Mouse (Mus musculus): Measurements from ENCODE around the gene Sptb. TPM values are rescaled to one million over a fixed set of nuclear protein-coding genes. Genes with fewer than 3 reads are reported as not detected.

The Sptb gene
- total RNA-seq, 1 experiment from 2014 or later, result 0.76 TPM

- ATAC-seq (replicated peaks; ENCODE audit: insufficient number of reproducible peaks, low FRiP score, low TSS enrichment, poor library complexity, severe bottlenecking), result no peak
These were observed 123.0 kb downstream of the Sptb start for GRCm38 (mm10) chr12:76587357-76587756.

GRCm38 (mm10) chr12:76585028-76585427 lies 125.3 kb downstream of the Sptb start:
- ATAC-seq (replicated peaks; ENCODE audit: insufficient number of reproducible peaks, low FRiP score, low TSS enrichment, poor library complexity, severe bottlenecking), result no peak

GRCm38 (mm10) chr12:76583454-76583853 lies 126.9 kb downstream of the Sptb start:
- ATAC-seq (replicated peaks; ENCODE audit: insufficient number of reproducible peaks, low FRiP score, low TSS enrichment, poor library complexity, severe bottlenecking), result no peak

GRCm38 (mm10) chr12:76582841-76583240 lies 127.5 kb downstream of the Sptb start:
- no peak; the same call in 1 of the 2 replicates for ATAC-seq (replicated peaks; ENCODE audit: insufficient number of reproducible peaks, low FRiP score, low TSS enrichment, poor library complexity, severe bottlenecking)

GRCm38 (mm10) chr12:76582139-76582538 lies 128.2 kb downstream of the Sptb start:
- ATAC-seq (replicated peaks; ENCODE audit: insufficient number of reproducible peaks, low FRiP score, low TSS enrichment, poor library complexity, severe bottlenecking), result no peak

- ATAC-seq (replicated peaks; ENCODE audit: insufficient number of reproducible peaks, low FRiP score, low TSS enrichment, poor library complexity, severe bottlenecking), result no peak
These were observed 130.5 kb downstream of the Sptb start for GRCm38 (mm10) chr12:76579806-76580205.

- ATAC-seq (replicated peaks; ENCODE audit: insufficient number of reproducible peaks, low FRiP score, low TSS enrichment, poor library complexity, severe bottlenecking), result no peak
These were observed 131.9 kb downstream of the Sptb start for GRCm38 (mm10) chr12:76578465-76578864.

GRCm38 (mm10) chr12:76577858-76578257 lies 132.5 kb downstream of the Sptb start:
- ATAC-seq (replicated peaks; ENCODE audit: insufficient number of reproducible peaks, low FRiP score, low TSS enrichment, poor library complexity, severe bottlenecking), result no peak

GRCm38 (mm10) chr12:76576806-76577205 lies 133.5 kb downstream of the Sptb start:
- no peak for ATAC-seq (replicated peaks; ENCODE audit: insufficient number of reproducible peaks, low FRiP score, low TSS enrichment, poor library complexity, severe bottlenecking)

GRCm38 (mm10) chr12:76576061-76576460 lies 134.3 kb downstream of the Sptb start:
- ATAC-seq (replicated peaks; ENCODE audit: insufficient number of reproducible peaks, low FRiP score, low TSS enrichment, poor library complexity, severe bottlenecking), result no peak

- no peak for ATAC-seq (replicated peaks; ENCODE audit: insufficient number of reproducible peaks, low FRiP score, low TSS enrichment, poor library complexity, severe bottlenecking)
These were observed 135.5 kb downstream of the Sptb start for GRCm38 (mm10) chr12:76574815-76575214.

GRCm38 (mm10) chr12:76573381-76573780 lies 137.0 kb downstream of the Sptb start:
- no peak for ATAC-seq (replicated peaks; ENCODE audit: insufficient number of reproducible peaks, low FRiP score, low TSS enrichment, poor library complexity, severe bottlenecking)

- ATAC-seq (replicated peaks; ENCODE audit: insufficient number of reproducible peaks, low FRiP score, low TSS enrichment, poor library complexity, severe bottlenecking), result no peak
These were observed 137.8 kb downstream of the Sptb start for GRCm38 (mm10) chr12:76572261-76573251.

- no peak for ATAC-seq (replicated peaks; ENCODE audit: insufficient number of reproducible peaks, low FRiP score, low TSS enrichment, poor library complexity, severe bottlenecking)
These were observed 139.1 kb downstream of the Sptb start for GRCm38 (mm10) chr12:76571266-76571665.

GRCm38 (mm10) chr12:76570221-76570940 lies 140.0 kb downstream of the Sptb start:
- no peak for ATAC-seq (replicated peaks; ENCODE audit: insufficient number of reproducible peaks, low FRiP score, low TSS enrichment, poor library complexity, severe bottlenecking)

- no peak for ATAC-seq (replicated peaks; ENCODE audit: insufficient number of reproducible peaks, low FRiP score, low TSS enrichment, poor library complexity, severe bottlenecking)
These were observed 144.1 kb downstream of the Sptb start for GRCm38 (mm10) chr12:76566284-76566683.

- no peak for ATAC-seq (replicated peaks; ENCODE audit: insufficient number of reproducible peaks, low FRiP score, low TSS enrichment, poor library complexity, severe bottlenecking)
These were observed 148.2 kb downstream of the Sptb start for GRCm38 (mm10) chr12:76562196-76562595.

GRCm38 (mm10) chr12:76558206-76558605 lies 152.1 kb downstream of the Sptb start:
- no peak for ATAC-seq (replicated peaks; ENCODE audit: insufficient number of reproducible peaks, low FRiP score, low TSS enrichment, poor library complexity, severe bottlenecking)

GRCm38 (mm10) chr12:76556745-76557389 lies 153.5 kb downstream of the Sptb start:
- no peak for ATAC-seq (replicated peaks; ENCODE audit: insufficient number of reproducible peaks, low FRiP score, low TSS enrichment, poor library complexity, severe bottlenecking)

All from monocyte, adult 5-6 weeks (primary cell).